26 mouse cellular contexts compared by ENCODE assay signal in genomic region chr13:98360391-98360790, GRCm38 (mm10). TPM values are rescaled to one million over a fixed set of nuclear protein-coding genes. Genes with fewer than 3 reads are reported as not detected.
DNase-seq lines count a peak whose midpoint lies in the region; ATAC-seq lines count a peak whose summit lies in the region.
"Had no signal": no experiment of that assay in that cellular context is flagged by ENCODE, and none has a peak within 500 bp of the region (broad histone marks: within the 10 kb centered on the region; RNA-seq: fewer than 3 reads in every experiment).

No protein-coding gene starts in this region.

- H3K4me2 ChIP-seq in forebrain, embryonic 15.5 days (replicated peaks): no peak overlapping the region
- no peak overlapping the region for H3K4me2 ChIP-seq in midbrain, embryonic 16.5 days (ENCODE audit: low read length)
- H3K4me2 ChIP-seq: heart, embryonic 11.5 days; hindbrain, embryonic 13.5 days; intestine, embryonic 15.5 days had no signal

- peak; percentile 20 for DNase-seq in forebrain, embryonic 10.5 days (ENCODE audit: extremely low spot score, low spot score)
- peak; percentile 39 for DNase-seq in midbrain, embryonic 10.5 days (ENCODE audit: low spot score)
- peak; percentile 38 for DNase-seq in embryo, embryonic 11 days
- DNase-seq in embryonic facial prominence, embryonic 10.5 days (ENCODE audit: low spot score): peak; percentile 27
- DNase-seq in spleen, adult 12 weeks (ENCODE audit: low spot score): no peak
- DNase-seq: adrenal gland, postnatal 10 days; adrenal gland, postnatal 36 days; B cell, adult 2 months; cerebellum, adult 11 months; cerebellum, adult 2 months; cerebellum, adult 9-11 months; cerebellum, postnatal 25 days; gastrocnemius, postnatal 25 days had no signal

- H3K9me3 ChIP-seq in forebrain, embryonic 10.5 days: no peaks in the 10 kb centered on the region
- no peaks in the 10 kb centered on the region; the same call in 1 of the 2 replicates for H3K9me3 ChIP-seq in forebrain, embryonic 15.5 days
- H3K9me3 ChIP-seq in midbrain, embryonic 10.5 days (replicated peaks): no peaks in the 10 kb centered on the region
- H3K9me3 ChIP-seq in midbrain, embryonic 16.5 days (replicated peaks; ENCODE audit: control insufficient read depth, low read length, poor library complexity, severe bottlenecking): no peaks in the 10 kb centered on the region
- no peaks in the 10 kb centered on the region for H3K9me3 ChIP-seq in embryonic facial prominence, embryonic 10.5 days
- H3K9me3 ChIP-seq: hindbrain, embryonic 10.5 days; hindbrain, embryonic 13.5 days; intestine, embryonic 15.5 days had no signal

- 2% methylated on average over 6 of the region's 6 CpGs for WGBS in forebrain, embryonic 10.5 days
- WGBS in forebrain, embryonic 15.5 days: 6% methylated on average over 6 of the region's 6 CpGs
- 4% methylated on average over 6 of the region's 6 CpGs for WGBS in midbrain, embryonic 10.5 days
- WGBS in midbrain, embryonic 16.5 days: 11% methylated on average over 6 of the region's 6 CpGs
- WGBS in embryonic facial prominence, embryonic 10.5 days: 5% methylated on average over 6 of the region's 6 CpGs

- peaks cover 46% of the 10 kb centered on the region for H3K4me1 ChIP-seq in forebrain, embryonic 10.5 days
- H3K4me1 ChIP-seq in forebrain, embryonic 15.5 days: peaks cover 6% of the 10 kb centered on the region
- peaks cover 27% of the 10 kb centered on the region for H3K4me1 ChIP-seq in midbrain, embryonic 10.5 days
- H3K4me1 ChIP-seq in midbrain, embryonic 16.5 days (ENCODE audit: control insufficient read depth, insufficient read depth, low read length): peaks cover 3% of the 10 kb centered on the region
- H3K4me1 ChIP-seq in embryonic facial prominence, embryonic 10.5 days: peaks cover 24% of the 10 kb centered on the region

- H3K9ac ChIP-seq in forebrain, embryonic 15.5 days (replicated peaks): no peak overlapping the region
- no peak overlapping the region for H3K9ac ChIP-seq in midbrain, embryonic 16.5 days (ENCODE audit: low read depth, low read length)
- H3K9ac ChIP-seq: hindbrain, embryonic 13.5 days; intestine, embryonic 15.5 days had no signal

- ATAC-seq in forebrain, embryonic 15.5 days (replicated peaks): no peak
- ATAC-seq in midbrain, embryonic 16.5 days: no peak
- ATAC-seq: forebrain, embryonic 14.5 days; hindbrain, embryonic 16.5 days; intestine, embryonic 15.5 days; Patski had no signal

- no peak overlapping the region for H3K4me3 ChIP-seq in forebrain, embryonic 10.5 days
- no peak overlapping the region for H3K4me3 ChIP-seq in forebrain, embryonic 15.5 days
- no peak overlapping the region for H3K4me3 ChIP-seq in midbrain, embryonic 10.5 days
- no peak overlapping the region for H3K4me3 ChIP-seq in midbrain, embryonic 16.5 days (ENCODE audit: low read depth, low read length)
- H3K4me3 ChIP-seq in embryonic facial prominence, embryonic 10.5 days: no peak overlapping the region
- H3K4me3 ChIP-seq: hindbrain, embryonic 10.5 days; hindbrain, embryonic 13.5 days; intestine, embryonic 15.5 days had no signal

- H3K27me3 ChIP-seq in forebrain, embryonic 10.5 days (ENCODE audit: poor library complexity, severe bottlenecking): peaks cover 100% of the 10 kb centered on the region
- peaks cover 78% of the 10 kb centered on the region for H3K27me3 ChIP-seq in forebrain, embryonic 15.5 days
- peaks cover 100% of the 10 kb centered on the region for H3K27me3 ChIP-seq in midbrain, embryonic 10.5 days (ENCODE audit: low read depth, poor library complexity, severe bottlenecking)
- H3K27me3 ChIP-seq in midbrain, embryonic 16.5 days (ENCODE audit: control insufficient read depth, insufficient read depth, low read depth, low read length): peaks cover 59% of the 10 kb centered on the region
- peaks cover 100% of the 10 kb centered on the region for H3K27me3 ChIP-seq in embryonic facial prominence, embryonic 10.5 days (replicated peaks; ENCODE audit: low read depth, poor library complexity, severe bottlenecking)
- H3K27me3 ChIP-seq: CH12.LX, Patski had no signal

- H3K27ac ChIP-seq in forebrain, embryonic 10.5 days: no peak overlapping the region
- H3K27ac ChIP-seq in forebrain, embryonic 15.5 days (replicated peaks): no peak overlapping the region
- no peak overlapping the region for H3K27ac ChIP-seq in midbrain, embryonic 10.5 days (replicated peaks)
- H3K27ac ChIP-seq in midbrain, embryonic 16.5 days (ENCODE audit: low read length): no peak overlapping the region
- H3K27ac ChIP-seq in embryonic facial prominence, embryonic 10.5 days (replicated peaks): no peak overlapping the region
- H3K27ac ChIP-seq: hindbrain, embryonic 10.5 days; hindbrain, embryonic 13.5 days; intestine, embryonic 15.5 days had no signal

- no peaks in the 10 kb centered on the region for H3K36me3 ChIP-seq in forebrain, embryonic 10.5 days (replicated peaks)
- no peaks in the 10 kb centered on the region for H3K36me3 ChIP-seq in forebrain, embryonic 15.5 days
- no peaks in the 10 kb centered on the region for H3K36me3 ChIP-seq in midbrain, embryonic 10.5 days
- H3K36me3 ChIP-seq in midbrain, embryonic 16.5 days (ENCODE audit: control insufficient read depth, insufficient read depth, low read length): no peaks in the 10 kb centered on the region
- no peaks in the 10 kb centered on the region for H3K36me3 ChIP-seq in embryonic facial prominence, embryonic 10.5 days (replicated peaks)
- H3K36me3 ChIP-seq: G1E; hindbrain, embryonic 10.5 days; hindbrain, embryonic 13.5 days; intestine, embryonic 15.5 days had no signal

RNA-seq across cellular contexts. Expression of gene Foxd1, which starts 6.3 kb away (rescaled TPM):
- polyA plus RNA-seq in forebrain, embryonic 10.5 days (2016; fragmentation: Nextera tagmentation; extraction: Ambion mirVana): 2.9 and 3.1 TPM in 2 replicates
- polyA plus RNA-seq in forebrain, embryonic 15.5 days (2015; fragmentation: Nextera tagmentation; extraction: Ambion mirVana): 0.55 and 0.56 TPM in 2 replicates
- polyA plus RNA-seq in midbrain, embryonic 10.5 days (2016; fragmentation: Nextera tagmentation; extraction: Ambion mirVana): 3.4 and 3.7 TPM in 2 replicates
- polyA plus RNA-seq in midbrain, embryonic 16.5 days (2015; fragmentation: Nextera tagmentation; extraction: Ambion mirVana): 0.49 and 0.52 TPM in 2 replicates
- 3.7 and 4.3 TPM in 2 replicates for polyA plus RNA-seq in embryonic facial prominence, embryonic 10.5 days (2016; fragmentation: Nextera tagmentation; extraction: Ambion mirVana)
- polyA plus RNA-seq: G1E; heart, embryonic 14.5 days; heart, postnatal 0 days; intestine, embryonic 15.5 days had no signal

RNA-seq across cellular contexts. Expression of gene Btf3, which starts 43.6 kb away (rescaled TPM):
- 756 and 758 TPM in 2 replicates for polyA plus RNA-seq in forebrain, embryonic 10.5 days (2016; fragmentation: Nextera tagmentation; extraction: Ambion mirVana)
- polyA plus RNA-seq in forebrain, embryonic 15.5 days (2015; fragmentation: Nextera tagmentation; extraction: Ambion mirVana): 585 and 597 TPM in 2 replicates
- 640 and 750 TPM in 2 replicates for polyA plus RNA-seq in midbrain, embryonic 10.5 days (2016; fragmentation: Nextera tagmentation; extraction: Ambion mirVana)
- polyA plus RNA-seq in midbrain, embryonic 16.5 days (2015; fragmentation: Nextera tagmentation; extraction: Ambion mirVana): 461 and 495 TPM in 2 replicates
- polyA plus RNA-seq in embryonic facial prominence, embryonic 10.5 days (2016; fragmentation: Nextera tagmentation; extraction: Ambion mirVana): 764 and 773 TPM in 2 replicates
